Mouse (Mus musculus) thymus, postnatal 10 days (tissue): ENCODE data around the gene Pacrg.

Experiments used
- DNase-seq, 2 experiments: peaks; one replicate each; pipeline ENCODE4 v3.0.0; 2021; ENCODE audit warnings: low spot score in 2 of 2

The Pacrg gene

DNA sequence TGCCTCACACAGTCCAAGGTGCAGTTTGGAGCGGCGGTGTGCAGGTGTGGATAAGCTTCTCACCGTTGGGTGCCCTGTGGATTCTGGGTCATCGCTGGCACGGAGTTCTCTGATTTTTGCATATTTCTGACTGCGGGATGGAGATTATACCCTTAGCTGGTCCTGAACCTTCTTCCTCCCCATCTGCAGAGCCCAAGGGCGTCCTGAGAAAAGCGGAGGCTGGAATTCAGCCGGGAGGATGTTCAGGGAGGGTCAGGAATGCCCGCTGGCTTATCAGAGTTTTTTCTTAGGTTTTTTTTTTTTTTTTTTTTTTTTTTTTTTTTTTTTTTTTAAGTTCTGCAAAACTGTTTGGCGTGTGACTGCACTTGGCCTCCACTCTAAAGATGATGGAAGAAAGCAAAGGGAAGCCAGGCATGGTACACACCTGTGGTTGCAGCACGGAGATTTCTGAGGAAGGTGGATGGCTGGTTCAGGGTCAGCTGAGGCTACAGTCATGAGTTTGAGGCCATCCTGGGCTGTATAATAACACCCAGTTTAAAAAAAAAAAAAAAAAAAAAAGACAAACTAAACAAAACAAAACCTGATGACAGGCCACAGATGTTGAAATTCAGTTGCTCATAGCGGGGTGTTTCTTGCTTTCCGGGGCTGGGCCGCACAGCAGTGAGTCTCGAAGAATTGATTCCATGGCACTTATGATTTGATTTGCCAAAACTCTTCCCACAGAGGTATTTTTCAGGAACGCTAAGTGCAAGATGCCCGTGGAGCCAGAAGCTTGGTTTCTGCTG lies 467.9 kb downstream of the Pacrg start:
- DNase-seq: no peak

DNA sequence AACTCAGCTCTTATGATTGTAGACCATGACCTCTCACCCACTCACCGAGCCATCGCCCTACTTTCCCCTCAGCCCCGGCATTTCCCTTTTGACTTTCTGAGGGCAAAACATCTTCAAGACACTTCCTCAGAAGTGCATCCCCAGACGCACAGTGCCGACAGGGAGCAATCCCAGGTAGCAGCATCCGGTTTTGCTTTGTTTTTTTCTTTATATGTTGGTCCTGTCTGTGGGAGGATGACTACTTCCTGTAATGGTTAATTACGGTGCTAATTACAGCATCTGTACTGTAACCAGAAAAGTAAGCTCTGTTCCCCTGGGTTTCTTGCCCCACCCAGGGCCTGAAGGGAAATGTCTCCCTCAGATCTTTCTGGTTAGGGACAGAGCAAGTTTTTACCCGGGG lies 468.6 kb downstream of the Pacrg start:
- DNase-seq: no peak

DNA sequence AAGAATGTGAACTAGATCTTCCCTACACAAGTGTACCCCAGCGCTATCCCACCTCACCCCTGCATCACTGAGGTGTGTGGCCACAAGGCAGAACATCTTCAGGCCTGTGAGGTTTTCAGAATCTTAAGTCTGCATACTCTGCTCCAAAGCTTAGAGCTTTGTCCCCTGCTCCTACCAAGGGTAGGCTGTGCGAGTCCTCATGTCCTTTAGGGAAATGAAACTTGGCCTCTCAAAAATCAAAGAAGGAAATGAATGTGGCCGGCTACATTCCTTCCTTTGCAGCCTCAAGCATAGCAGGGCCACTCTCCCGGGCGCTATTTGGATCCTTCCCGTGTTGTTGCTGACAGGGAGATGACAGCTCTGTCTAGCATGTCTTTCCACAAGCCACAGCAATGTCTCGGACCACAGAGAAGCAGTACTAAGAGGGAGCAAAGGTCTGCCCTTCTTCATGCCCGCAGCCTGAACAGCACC lies 469.4 kb downstream of the Pacrg start:
- DNase-seq: no peak

DNA sequence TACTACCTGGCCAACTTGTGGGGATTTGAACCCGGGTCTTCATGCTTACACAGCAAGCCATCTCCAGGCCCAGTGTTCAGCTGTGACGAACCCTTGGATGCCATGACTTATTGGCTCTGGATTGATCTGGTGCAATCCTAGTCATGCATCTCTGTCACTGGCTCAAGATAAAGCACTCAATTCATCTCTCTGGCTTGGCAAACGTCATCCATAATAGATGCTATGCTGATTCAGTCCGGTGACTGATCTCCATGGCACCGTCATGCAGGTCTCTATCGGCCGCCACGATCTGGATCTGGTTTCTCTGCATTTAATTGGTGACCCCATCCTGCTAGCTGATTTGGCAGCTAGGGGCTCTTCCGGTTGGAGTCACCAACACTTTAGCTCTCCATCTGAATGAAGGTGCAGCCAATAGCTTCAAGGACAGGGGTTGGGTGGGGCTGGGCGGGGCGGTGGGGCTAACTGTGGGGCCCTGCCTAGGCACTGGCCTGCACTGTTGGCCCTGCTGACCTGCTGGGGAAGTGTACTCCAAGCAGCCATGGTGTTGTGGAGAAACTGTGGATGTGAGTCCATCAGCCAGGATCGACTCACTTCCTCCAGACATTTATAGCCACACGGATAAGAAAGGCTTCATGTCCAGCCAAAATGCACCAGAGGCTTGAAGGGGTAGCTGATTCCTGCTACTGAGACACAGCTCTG lies 470.0 kb downstream of the Pacrg start:
- no peak for DNase-seq

DNA sequence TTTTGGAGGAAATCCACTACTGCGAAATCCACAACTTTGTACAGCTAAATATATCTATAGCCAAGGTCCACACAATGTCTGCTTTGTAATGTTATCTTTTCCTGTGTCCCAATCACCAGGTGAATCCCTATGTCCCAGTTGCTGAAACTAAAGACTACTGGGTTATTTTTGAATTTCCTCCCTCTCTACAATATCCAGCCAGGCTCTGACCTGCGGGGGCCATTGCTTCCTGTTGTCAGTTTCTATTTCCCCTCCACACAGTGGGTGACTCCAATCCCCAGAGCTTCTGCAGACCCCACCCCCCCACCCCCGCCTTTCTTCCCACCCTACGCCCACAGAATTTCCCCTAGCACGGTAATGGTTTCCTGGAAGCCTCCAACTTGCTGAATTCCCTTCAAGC lies 473.1 kb downstream of the Pacrg start:
- no peak for DNase-seq

DNA sequence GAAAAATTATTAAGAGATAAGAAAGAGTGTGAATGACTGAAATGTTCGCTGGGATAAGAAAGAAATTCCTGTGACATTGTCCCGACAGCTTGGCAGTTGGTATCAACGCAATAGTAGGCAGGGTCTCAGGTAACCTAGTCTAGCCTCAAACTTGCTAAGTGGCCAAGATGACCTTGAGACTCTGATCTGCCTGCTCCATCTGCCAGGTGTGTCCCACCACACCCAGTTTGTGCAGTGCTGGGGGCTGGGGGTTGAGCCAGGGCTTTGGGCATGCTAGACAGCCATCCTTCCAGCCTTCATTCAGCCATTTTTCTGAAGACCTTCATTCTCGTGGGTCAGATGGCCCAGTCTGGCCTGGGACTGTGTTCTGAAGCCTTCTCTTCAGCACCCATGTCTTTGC lies 473.5 kb downstream of the Pacrg start:
- no peak for DNase-seq

DNA sequence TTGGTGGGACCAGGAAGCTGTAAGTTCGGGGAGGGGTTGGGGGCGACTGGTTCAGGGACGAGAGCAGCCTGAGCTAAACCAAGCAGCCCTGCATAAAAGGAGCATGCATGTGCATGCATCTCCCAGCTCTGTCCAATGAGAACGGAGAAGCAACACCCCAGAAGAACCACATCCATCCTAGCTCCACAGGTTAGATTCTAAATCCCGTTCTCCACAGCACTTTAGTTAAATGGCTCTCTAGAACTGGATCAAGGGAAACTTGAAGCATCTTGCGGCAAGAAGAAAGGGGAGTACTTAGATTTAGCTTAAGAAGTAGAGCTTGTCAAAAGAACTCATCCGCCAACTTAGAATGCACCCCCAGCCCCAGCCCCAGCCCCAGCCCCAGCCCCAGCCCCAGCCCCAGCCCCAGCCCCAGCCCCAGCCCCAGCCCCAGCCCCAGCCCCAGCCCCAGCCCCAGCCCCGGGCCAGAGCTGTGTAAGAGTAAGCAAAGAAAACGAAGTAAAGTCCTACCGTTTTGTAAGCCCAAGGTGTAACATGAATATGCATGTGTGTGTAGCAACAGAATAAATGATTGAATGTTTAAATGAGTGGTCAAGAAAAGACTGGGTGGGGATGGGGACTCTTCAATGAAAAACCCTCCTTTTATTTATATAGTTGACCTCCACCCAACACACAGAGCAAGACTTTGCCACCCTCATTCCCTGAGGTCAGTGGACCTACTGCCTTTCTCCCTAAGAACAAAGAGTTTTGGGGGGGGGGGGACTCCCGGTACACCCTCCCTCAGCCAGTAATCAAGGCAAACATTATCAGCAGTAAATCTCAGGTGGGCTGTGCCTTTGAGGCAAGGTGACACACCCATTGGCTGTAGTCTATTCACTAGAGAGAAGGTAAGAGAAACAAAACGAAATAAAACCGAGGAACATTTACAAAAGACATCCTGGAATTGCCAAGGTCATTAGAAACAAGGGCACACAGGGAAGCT lies 474.3 kb downstream of the Pacrg start:
- DNase-seq: no peak

DNA sequence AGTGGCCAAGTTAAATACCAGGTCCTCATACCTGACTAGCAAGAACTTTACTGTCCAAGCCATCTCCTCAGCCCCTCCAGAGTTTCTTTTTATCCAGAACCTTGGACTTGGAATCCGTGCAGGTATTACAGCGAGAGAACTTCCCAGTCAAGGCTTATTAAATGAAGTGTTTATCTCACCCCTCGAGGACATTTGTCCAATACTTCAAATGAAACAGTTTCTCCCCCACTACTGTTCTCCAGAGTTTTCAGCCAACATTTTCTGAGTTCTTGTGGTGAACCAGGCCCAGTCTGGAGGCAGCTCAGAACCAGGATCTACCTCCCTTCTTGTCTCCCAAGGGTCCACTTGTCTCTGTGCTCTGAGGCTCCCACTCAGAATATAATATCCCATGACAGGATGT lies 477.0 kb downstream of the Pacrg start:
- no peak for DNase-seq

DNA sequence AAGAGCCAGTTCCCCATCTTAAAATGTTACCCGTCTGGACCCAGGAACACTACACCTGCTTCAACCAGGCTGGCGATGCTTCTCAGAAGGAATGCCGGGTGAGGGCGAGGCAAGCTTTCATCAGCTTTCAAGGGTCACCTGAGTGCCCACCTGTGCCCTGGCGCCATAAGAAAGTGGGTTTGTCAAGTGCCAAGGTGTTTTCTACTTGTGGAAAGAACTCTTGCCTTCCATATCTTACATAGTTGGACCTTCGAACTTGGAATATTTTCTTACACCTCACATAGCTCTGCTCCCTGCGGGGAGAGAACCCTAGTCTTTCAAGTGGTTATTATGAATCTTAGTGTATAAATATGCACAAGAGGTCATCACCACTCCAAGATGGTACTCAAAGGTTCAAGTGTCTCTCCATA lies 478.2 kb downstream of the Pacrg start:
- no peak for DNase-seq

DNA sequence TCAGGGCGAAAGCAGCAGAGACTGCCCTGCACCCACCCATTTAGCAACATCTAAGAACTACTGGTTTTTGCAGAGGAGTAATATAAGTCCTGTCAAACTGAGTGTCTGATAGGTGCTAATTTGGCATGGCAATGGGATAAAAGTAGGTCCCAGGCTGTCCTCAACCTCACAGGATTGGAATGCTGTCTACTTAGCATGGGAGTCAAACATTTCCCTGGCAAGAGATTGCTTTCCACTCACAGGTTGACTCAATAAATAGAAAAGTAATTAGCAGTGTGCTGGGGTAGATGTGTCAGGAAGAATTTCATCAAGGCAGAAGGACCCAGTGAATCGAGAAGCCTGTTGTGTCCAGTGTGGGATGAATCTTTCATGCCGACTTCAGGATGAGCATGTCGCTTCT lies 479.4 kb downstream of the Pacrg start:
- no peak for DNase-seq

DNA sequence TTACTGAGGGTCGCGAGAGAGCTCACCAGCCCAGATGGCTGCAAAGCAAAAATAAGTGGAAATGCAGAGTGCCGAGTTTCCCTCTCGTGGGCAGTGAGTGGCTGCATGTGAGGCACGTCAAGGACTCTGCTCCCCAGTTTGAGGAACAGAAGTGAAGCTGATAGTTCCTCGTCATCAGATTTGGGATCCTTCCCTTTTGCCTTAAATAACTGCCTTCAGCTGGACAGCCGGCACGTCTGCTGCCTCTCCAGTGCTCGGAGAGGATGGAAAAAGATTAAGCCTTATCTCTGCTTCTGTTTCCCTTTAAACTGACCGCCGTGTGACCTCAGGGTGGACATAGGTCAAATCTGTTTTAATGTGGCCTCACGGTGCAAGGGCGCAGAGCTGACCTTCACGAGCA lies 480.6 kb downstream of the Pacrg start:
- DNase-seq: no peak

DNA sequence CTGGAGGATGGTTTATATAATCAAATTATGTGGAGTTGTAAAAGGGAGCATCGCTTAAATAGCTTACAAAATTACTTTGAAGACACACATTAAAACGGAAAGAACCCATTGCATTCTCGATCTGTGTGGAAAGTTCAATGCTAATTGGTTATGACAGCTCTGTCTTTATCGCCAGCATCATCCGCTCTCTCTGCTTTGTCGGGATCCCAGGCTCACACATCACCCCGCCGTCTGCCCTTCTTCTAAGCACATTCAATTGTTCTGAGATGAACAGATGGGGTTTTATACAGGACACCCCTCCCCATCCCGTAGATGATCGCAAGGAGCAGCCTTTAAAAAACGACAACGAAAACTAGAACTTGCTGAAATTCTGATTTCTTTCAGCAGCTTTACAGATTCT lies 482.8 kb downstream of the Pacrg start:
- DNase-seq: no peak

DNA sequence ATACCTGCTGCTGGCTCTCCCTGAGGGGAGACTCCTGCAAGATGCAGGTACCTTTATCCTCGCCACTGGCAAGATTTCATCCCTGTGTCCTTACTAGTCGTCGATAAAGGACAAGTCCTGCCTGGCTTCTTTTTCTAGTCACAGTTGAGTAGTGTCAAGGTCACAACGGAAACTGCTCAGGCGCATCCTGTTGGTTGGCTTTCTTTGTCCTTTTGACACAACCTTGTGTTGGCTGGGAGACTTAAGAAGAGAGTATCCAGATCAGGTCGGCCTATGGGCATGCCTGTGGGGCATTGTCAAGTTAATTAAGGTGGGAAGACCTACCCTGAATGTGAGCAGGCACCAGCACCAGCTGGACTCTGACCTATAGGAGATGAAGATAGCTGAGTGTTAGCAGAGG lies 483.8 kb downstream of the Pacrg start:
- no peak for DNase-seq

DNA sequence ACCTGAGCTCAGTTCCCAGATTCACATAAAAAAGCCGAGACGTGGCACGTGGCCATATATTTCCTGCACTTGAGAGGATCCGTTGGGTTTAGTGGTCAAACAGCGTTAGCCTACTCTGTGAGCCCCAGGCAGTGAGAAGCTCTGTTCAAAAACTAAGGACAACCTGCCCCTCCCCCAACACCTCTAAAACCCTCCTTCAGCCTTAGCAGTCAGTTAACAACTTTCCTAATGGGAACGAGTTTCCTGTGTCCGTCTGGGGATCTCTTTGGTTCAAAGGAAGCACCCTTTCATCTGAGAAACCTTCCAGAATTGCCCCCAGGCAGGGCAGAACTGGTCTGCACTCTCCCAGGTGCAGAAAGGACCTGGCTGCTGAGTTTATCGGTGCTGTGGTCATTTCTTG lies 484.4 kb downstream of the Pacrg start:
- DNase-seq: no peak
